Mouse (Mus musculus) gastrocnemius, postnatal 14 days (tissue): ENCODE measurements around the gene Ano3. TPM values are rescaled to one million over a fixed set of nuclear protein-coding genes. Genes with fewer than 3 reads are reported as not detected.
"Not testable (repeated sequence)": the region's sequence is repeated elsewhere in the genome, so short reads cannot be mapped to it uniquely, and the experiment has no call there.

ENCODE experiments used
- DNase-seq: peaks from one replicate; pipeline ENCODE4 v3.0.0; 2021; ENCODE audit warnings: mixed read lengths
- intact Hi-C: fragments of 180-260 bp; cut with DNase I; formaldehyde crosslinking; loops from one replicate; pipeline ENCODE4 v1.15.1; 2025; ENCODE audit warnings: low total_unique reads
- long read RNA-seq, 2 experiments: library from polyadenylated mRNA; stranded (forward); transcript quantifications; one replicate each; pipeline ENCODE4 v2.0.0; 2021
- total RNA-seq, 2 experiments: library from RNA; stranded (reverse); gene quantifications; 2 replicates each; pipeline ENCODE4 v1.2.3; 2021

Gene Ano3
- total RNA-seq, result under 1 TPM; 0.09 to 0.39 TPM
- long read RNA-seq, experiment 1, result 0 reads
- long read RNA-seq, experiment 2, result 0 reads

GRCm38 (mm10) chr2:110950823-110951222 lies at the start of gene Ano3:
Gene Ano3, minus strand, starts transcription at chr2:110950923.
- intact Hi-C loops, DNase-seq: not testable (repeated sequence)

DNA sequence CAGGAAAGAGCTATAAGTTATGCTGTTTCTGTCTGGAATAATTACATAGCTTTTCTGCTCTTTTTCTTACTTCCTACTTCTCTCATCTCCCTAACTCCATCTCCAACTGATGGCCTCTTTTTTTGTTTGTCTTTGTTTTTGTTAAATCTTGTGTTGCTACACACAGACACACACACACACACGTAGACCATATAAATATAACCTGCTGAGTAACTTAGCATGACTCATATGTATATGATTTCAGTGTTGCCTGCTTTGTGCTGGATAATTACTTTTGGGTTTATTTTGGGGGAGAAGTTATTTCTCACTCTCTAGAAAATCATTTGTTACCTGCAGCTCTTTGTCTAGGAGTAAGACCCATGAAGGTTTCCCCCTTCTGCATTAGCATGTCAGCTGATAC lies 39.3 kb upstream of the Ano3 start:
- intact Hi-C loops, result no loop called here
- DNase-seq, result no peak

DNA sequence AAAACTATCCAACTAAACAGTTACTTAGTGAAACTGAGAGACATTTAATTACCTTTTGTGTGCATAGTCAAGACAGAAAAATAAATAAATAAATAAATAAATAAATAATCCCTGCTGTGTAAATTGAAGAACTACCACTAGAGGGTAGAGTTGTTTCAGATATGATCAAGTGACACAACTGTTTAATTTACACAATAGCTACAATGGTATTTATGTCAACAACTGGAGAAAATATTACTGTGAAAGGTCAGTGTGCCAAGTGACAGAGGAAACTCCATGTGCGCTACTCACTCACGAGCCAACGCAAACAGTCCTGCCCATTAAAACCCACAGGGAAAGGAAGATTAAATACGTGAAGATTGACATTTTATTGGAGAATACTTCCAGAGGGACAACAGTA lies 38.8 kb upstream of the Ano3 start:
- intact Hi-C loops, result no loop called here
- no peak for DNase-seq

DNA sequence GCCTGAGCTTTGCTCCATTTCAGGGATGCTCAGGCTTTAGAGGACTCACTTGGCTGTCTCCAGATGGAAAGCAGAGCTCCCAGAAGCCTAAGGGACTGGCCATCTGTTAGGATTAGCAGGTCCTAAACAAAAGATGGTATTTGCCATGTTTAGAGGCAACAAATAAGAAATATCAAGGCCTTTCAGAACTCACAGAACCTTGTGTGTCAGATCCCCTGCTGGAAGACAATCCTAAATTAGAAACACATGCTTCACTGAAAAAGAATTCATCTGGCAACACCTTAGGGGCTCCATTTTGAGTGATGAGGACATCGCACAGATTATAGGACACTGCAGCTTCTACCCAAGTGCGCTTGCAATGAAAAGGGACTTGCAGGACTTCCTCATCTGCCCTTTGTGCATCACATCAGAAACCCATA lies 35.1 kb upstream of the Ano3 start:
- no peak for DNase-seq
- intact Hi-C loops, result no loop called here

- intact Hi-C loops, result loop anchor here (5.0 kb wide), 1 partner anchor 319 kb away; no protein-coding TSS in a partner anchor
- no peak for DNase-seq
Observed at GRCm38 (mm10) chr2:110981733-110982132, 31.0 kb upstream of the Ano3 start.

DNA sequence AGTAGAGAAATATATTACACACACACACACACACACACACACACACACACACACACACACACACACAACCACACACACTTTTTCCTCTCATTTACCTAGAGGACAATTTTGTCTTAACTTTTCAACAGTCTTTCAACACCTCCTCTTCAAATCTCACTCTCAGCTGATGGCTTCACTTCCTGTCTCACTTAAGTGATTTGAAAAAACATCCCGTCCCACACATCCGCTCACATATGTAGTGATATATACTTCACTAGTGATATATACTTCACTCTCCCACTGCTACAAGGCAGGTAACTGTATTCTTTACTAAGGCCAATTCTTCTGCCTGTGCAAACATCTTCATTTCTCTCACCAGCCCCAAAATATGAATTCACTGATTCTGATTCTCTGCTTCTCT lies 28.9 kb upstream of the Ano3 start:
- intact Hi-C loops, result loop anchor here (5.0 kb wide), 1 partner anchor 317 kb away; no protein-coding TSS in a partner anchor
- DNase-seq, result no peak

GRCm38 (mm10) chr2:110976871-110977270 lies 26.1 kb upstream of the Ano3 start:
- intact Hi-C loops, result no loop called here
- DNase-seq, result no peak

- DNase-seq, result no peak
- intact Hi-C loops, result no loop called here
Observed at GRCm38 (mm10) chr2:110970158-110970557, 19.4 kb upstream of the Ano3 start.

- DNase-seq, result no peak
- intact Hi-C loops, result no loop called here
Observed at GRCm38 (mm10) chr2:110965398-110965797, 14.7 kb upstream of the Ano3 start.

DNA sequence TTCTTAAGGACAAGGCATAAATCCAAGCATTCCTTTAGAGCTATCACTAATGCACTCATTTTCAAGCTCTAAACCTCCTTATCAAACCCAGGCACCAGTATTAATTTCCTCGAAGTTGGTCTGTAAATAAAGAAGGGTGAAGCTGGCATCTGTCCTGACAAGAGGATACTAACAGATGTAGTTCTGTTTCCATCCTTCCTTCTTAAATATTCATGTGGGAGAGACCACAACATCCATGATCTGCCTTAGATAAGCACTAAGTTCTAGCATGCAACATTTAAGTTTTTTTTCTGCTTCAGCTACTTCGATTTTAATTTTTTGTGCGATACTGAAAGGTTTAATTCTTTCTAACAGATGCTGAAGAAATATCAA lies 305 bp downstream of the Ano3 start:
- intact Hi-C loops, result no loop called here
- no peak for DNase-seq

- peak; percentile 32 for DNase-seq
- intact Hi-C loops, result no loop called here
Observed at GRCm38 (mm10) chr2:110949679-110950431, 868 bp downstream of the Ano3 start.

DNA sequence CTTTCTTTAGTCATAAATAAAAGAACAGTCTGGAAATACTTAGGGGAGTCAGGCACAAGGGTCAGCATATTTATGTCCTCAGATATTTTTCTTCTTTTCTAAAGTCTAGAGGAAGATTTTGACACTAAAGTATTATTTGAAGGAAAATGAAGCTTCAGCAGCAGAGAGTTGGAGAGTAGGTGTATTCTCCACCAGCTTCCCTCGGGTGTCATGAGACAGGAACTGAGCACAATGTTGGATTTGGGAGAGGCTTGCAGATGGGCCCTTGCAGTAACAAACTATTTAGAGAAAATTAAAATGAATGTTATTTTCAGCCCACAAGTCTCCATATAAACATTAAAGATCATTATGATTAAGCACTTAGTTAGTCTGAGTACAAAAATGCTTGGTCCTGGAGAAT lies 5.6 kb downstream of the Ano3 start:
- intact Hi-C loops, result no loop called here
- no peak for DNase-seq

- intact Hi-C loops, result no loop called here
- DNase-seq, result no peak
Observed at GRCm38 (mm10) chr2:110935691-110936090, 15.0 kb downstream of the Ano3 start.

DNA sequence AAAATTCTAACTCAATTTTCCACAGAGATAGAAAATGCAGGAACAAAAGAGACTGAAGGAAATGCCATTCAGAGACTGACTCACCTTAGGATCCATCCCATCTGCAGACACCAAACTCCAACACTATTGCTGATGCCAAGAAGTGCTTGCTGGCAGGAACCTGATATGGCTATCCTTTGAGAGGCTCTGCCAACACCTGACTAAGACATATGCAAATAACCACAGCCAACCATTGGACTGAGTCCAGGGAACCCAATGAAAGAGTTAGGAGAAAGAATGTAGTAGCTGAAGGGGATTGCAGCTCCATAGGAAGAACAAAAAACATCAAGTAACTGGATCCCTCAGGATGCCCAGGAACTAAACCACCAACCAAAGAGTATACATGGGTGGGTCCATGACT lies 21.6 kb downstream of the Ano3 start:
- intact Hi-C loops, result no loop called here
- peak; percentile 3 for DNase-seq

DNA sequence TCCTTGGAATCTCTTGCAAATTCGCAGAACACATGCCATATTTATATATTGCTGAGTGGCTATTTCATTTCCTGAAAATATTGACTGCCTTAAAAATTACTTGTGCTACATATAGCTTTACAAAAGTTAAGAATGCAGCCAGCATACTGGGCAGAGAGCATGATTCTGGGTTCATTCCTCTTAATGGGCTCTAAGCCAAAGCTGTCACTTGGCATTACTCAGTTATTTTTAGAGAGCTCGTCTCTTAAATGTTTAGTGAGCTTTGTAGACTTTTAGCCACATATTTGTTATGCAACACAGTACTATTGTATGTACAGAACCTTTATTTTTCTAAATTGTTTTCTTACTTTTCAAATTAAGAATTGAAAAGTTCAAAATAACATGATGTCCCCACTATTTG lies 41.2 kb downstream of the Ano3 start:
- DNase-seq, result no peak
- intact Hi-C loops, result no loop called here

GRCm38 (mm10) chr2:110906473-110906872 lies 44.2 kb downstream of the Ano3 start:
- DNase-seq, result no peak
- intact Hi-C loops, result no loop called here

GRCm38 (mm10) chr2:110896477-110897270 lies 54.0 kb downstream of the Ano3 start:
- intact Hi-C loops, result no loop called here
- DNase-seq, result no peak

DNA sequence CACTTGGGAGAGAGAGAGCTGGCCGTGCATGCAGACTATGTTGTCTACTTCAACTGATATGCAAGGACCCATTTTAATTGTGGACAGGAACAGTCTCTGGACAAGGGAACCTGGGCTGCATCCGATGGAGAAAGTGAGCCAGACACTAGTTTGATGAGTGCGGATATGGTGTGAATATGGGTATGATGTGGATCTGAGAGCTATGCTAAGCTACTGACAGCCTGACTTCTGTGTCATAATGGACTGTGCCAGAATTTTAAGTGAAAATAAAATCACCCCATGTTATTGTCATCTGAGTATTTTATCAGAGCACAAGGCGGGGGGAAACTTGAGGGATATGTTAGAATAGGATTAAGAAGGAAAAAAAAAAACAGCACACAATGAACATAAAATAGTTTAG lies 79.1 kb downstream of the Ano3 start:
- intact Hi-C loops, result no loop called here
- no peak for DNase-seq

DNA sequence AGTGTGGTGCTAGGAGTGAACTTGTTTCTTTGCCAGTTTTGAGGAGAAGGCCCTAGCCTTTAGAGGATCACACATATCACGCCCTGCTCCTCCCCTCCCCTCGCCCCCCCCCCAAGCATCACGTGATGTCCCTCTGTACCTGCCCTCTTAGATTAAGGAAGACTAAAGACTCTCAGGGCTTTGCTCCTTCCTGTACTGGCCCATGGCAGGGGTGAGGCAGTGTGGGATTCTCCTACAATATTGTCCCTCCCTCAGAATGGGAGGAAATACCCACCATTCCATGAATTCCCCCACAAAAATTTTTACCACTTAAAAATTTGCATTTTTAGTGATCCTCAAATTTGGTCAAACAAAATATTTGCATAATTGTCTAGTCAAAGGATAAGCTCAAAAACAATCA lies 85.1 kb downstream of the Ano3 start:
- intact Hi-C loops, result no loop called here

DNA sequence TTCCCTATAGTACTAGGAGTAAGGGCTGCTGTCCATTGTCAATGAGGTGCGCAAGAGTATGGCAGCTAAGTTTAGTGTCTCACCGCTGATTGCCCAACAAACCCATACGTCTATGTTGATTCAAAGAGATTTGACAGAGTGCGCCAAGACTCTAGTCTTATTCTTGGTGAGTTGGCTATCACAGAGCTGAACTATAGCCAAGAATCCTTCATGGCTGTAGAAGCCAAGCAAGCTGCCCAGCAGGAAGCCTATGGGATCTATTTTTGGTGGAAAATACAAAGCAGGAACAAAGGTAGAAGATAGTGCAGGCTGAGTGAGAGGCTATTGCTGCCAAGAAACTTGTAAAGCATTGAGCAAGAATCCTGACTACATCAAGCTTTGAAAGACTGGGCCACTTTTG lies 87.3 kb downstream of the Ano3 start:
- DNase-seq, result no peak
- intact Hi-C loops, result no loop called here

More for the DNA sequence above, 85.1 kb downstream of the Ano3 start:
- DNase-seq, result no peak
